Mouse (Mus musculus) midbrain, embryonic 15.5 days (tissue): ENCODE measurements around the gene Nr4a2. TPM values are rescaled to one million over a fixed set of nuclear protein-coding genes. Genes with fewer than 3 reads are reported as not detected.

Source experiments
- ATAC-seq: fragments of 200-750 bp; cut with Nextera tagmentation; replicated peaks from 2 replicates; pipeline ENCODE4 v1.8.0; 2017; ENCODE audit warnings: moderate TSS enrichment
- H3K27ac ChIP-seq: fragments of 300-500 bp; sonication (generic); 2 replicates; pipeline ENCODE4 v1.5.1; 2015; ENCODE audit warnings: mild to moderate bottlenecking, inconsistent platforms
- H3K27me3 ChIP-seq: fragments of 300-500 bp; sonication (generic); replicated peaks from 2 replicates; pipeline ENCODE4 v1.6.1; 2015; ENCODE audit warnings: inconsistent platforms
- H3K36me3 ChIP-seq: fragments of 300-500 bp; sonication (generic); replicated peaks from 2 replicates; pipeline ENCODE4 v1.6.1; 2015; ENCODE audit warnings: inconsistent platforms
- H3K4me1 ChIP-seq: fragments of 300-500 bp; sonication (generic); 2 replicates; pipeline ENCODE4 v1.6.1; 2015; ENCODE audit warnings: inconsistent platforms
- H3K4me2 ChIP-seq: fragments of 300-500 bp; sonication (generic); 2 replicates; pipeline ENCODE4 v1.6.1; 2015; ENCODE audit warnings: inconsistent platforms, mild to moderate bottlenecking, moderate library complexity
- H3K4me3 ChIP-seq: fragments of 300-500 bp; sonication (generic); 2 replicates; pipeline ENCODE4 v1.5.1; 2015; ENCODE audit warnings: mild to moderate bottlenecking, inconsistent platforms
- H3K9ac ChIP-seq: fragments of 300-500 bp; sonication (generic); 2 replicates; pipeline ENCODE4 v1.6.1; 2015; ENCODE audit warnings: mild to moderate bottlenecking, inconsistent platforms
- H3K9me3 ChIP-seq: fragments of 300-500 bp; sonication (generic); 2 replicates; pipeline ENCODE4 v1.6.1; 2016; ENCODE audit warnings: inconsistent platforms
- WGBS: fragments of 180-500 bp; shearing (Covaris S2); methylation state at CpG from one replicate; pipeline ENCODE4 v1.1.7; 2015; ENCODE audit warnings: mixed read lengths; 5-methylcytosine and 5-hydroxymethylcytosine counted together
- polyA plus RNA-seq: library from polyadenylated mRNA; unstranded; fragments of >200 nt; fragmentation: Nextera tagmentation; extraction: Ambion mirVana; gene quantifications from 2 replicates; pipeline ENCODE4 v1.2.1, GENCODE M21; 2015

Nr4a2 gene
- polyA plus RNA-seq, 1 experiment from 2014 or later = 40.1 TPM

GRCm38 (mm10) chr2:57117201-57117951, 6.4 kb downstream of the Nr4a2 start:
- Histone ChIP-seq H3K4me2 (peak overlapping the region; percentile 97), H3K9ac (0 out of 2 replicates have a peak overlapping the region, but pooled peaks have one; percentile 42), H3K9me3 (no peaks in the 10 kb centered on the region), H3K4me3 (peak overlapping the region; percentile 70), H3K27ac (0 out of 2 replicates have a peak overlapping the region, but pooled peaks have one; percentile 63), H3K27me3 (peaks cover 48% of the 10 kb centered on the region), H3K4me1 (peaks cover 37% of the 10 kb centered on the region), H3K36me3 (no peaks in the 10 kb centered on the region)
- ATAC-seq = no peak
- 2% methylated on average over 13 of the region's 13 CpGs for WGBS

GRCm38 (mm10) chr2:57116366-57117200, 7.2 kb downstream of the Nr4a2 start:
- Histone ChIP-seq H3K9ac (peak overlapping the region; percentile 42), H3K4me1 (peaks cover 41% of the 10 kb centered on the region), H3K9me3 (no peaks in the 10 kb centered on the region), H3K36me3 (no peaks in the 10 kb centered on the region), H3K4me3 (peak overlapping the region; percentile 70), H3K27ac (peak overlapping the region; percentile 63), H3K27me3 (peaks cover 54% of the 10 kb centered on the region), H3K4me2 (peak overlapping the region; percentile 97)
- ATAC-seq = peak; percentile 34
- WGBS = under 1% methylated on average over 47 of the region's 47 CpGs

- H3K9ac ChIP-seq = peak overlapping the region; percentile 36
- peaks cover 47% of the 10 kb centered on the region for H3K4me1 ChIP-seq
- H3K27ac ChIP-seq = peak overlapping the region; percentile 63
- H3K27me3 ChIP-seq = peaks cover 50% of the 10 kb centered on the region
- H3K9me3 ChIP-seq = no peaks in the 10 kb centered on the region
- under 1% methylated on average over 21 of the region's 28 CpGs for WGBS
- ATAC-seq = peak; percentile 22; the same call in 1 of the 2 replicates
- H3K4me3 ChIP-seq = peak overlapping the region; percentile 70
- H3K36me3 ChIP-seq = no peaks in the 10 kb centered on the region
- H3K4me2 ChIP-seq = peak overlapping the region; percentile 97
These were observed 7.9 kb downstream of the Nr4a2 start for GRCm38 (mm10) chr2:57115864-57116365.

DNA sequence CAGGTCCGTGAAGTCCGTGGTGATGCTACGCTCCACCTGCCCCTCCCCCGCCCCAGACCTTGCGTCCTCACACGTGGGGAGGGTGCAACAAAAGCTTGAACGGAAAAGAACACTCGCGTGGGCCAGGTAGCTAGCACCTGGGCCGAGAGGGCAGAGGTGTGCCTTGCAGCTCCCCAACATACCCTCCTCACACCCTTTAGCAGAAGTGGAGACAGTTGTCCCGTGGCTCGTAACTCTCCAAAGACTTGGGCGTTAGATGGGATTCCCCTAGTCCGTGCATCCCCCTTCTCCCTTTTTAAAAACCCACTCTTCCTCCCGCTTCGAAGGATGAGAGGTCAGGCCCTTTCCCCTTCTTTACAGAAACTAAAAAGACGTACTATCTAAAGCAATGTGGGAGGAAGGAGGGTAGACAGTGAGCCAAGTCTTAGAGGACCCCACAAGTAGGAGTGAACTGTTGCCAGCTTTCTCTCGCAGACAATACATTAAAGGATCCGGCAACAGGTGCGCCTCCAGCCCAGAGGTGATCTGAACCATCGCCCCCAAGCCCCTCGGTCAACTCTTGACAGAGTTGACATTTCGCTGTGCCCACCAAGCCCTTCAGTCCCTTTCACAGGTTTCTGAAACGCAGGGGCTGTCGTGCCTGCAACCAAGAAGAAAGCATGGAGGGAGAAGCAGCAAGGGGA, 8.5 kb downstream of the Nr4a2 start:
- Histone ChIP-seq H3K4me2 (peak overlapping the region; percentile 97), H3K9me3 (no peaks in the 10 kb centered on the region), H3K27ac (peak overlapping the region; percentile 63; the same call in 1 of the 2 replicates), H3K36me3 (no peaks in the 10 kb centered on the region), H3K9ac (peak overlapping the region; percentile 36), H3K4me3 (peak overlapping the region; percentile 70), H3K27me3 (peaks cover 45% of the 10 kb centered on the region), H3K4me1 (peaks cover 48% of the 10 kb centered on the region)
- 0 out of 2 replicates have a peak, but pooled peaks have one; percentile 2 for ATAC-seq
- 1% methylated on average over 25 of the region's 25 CpGs for WGBS

- ATAC-seq = peak; percentile 85
- peak overlapping the region; percentile 97 for H3K4me2 ChIP-seq
These were observed 9.3 kb downstream of the Nr4a2 start for GRCm38 (mm10) chr2:57114211-57115151.

DNA sequence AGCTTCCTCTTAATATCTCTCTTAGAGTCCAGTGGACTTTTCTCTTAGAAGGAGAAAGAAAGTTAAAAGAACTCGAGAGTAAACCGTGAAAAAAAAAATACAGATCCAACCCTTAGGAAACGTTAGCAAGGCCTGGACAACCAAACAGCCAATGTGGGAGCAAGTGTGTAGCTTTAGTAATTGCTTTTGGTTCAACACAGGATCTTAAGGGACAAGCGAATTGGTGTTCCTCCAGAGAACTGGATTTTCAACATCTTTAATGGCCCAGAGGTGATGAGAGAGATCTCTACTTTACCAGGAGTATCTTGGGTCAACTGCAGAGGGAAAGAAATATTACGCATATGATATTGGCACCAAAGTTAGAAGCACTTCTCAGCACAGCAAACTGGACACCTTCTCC, 10.4 kb downstream of the Nr4a2 start:
- 16% methylated on average over 5 of the region's 5 CpGs for WGBS
- no peak for ATAC-seq
- no peaks in the 10 kb centered on the region for H3K36me3 ChIP-seq

More at GRCm38 (mm10) chr2:57114211-57115151, 9.3 kb downstream of the Nr4a2 start:
- Histone ChIP-seq H3K4me3 (peak overlapping the region; percentile 70), H3K27me3 (peaks cover 52% of the 10 kb centered on the region), H3K36me3 (no peaks in the 10 kb centered on the region), H3K4me1 (peaks cover 48% of the 10 kb centered on the region), H3K9me3 (no peaks in the 10 kb centered on the region), H3K9ac (peak overlapping the region; percentile 36; the same call in 1 of the 2 replicates), H3K27ac (peak overlapping the region; percentile 39; the same call in 1 of the 2 replicates)
- WGBS = under 1% methylated on average over 86 of the region's 88 CpGs

GRCm38 (mm10) chr2:57112949-57113348, 10.9 kb downstream of the Nr4a2 start:
- Histone ChIP-seq H3K4me2 (no peak overlapping the region), H3K4me1 (peaks cover 48% of the 10 kb centered on the region)

More for the DNA sequence above, 10.4 kb downstream of the Nr4a2 start:
- peaks cover 61% of the 10 kb centered on the region for H3K27me3 ChIP-seq
- H3K4me2 ChIP-seq = peak overlapping the region; percentile 97; the same call in 1 of the 2 replicates
- H3K4me1 ChIP-seq = peaks cover 48% of the 10 kb centered on the region
- H3K27ac ChIP-seq = no peak overlapping the region
- H3K9ac ChIP-seq = no peak overlapping the region
- peak overlapping the region; percentile 70 for H3K4me3 ChIP-seq
- no peaks in the 10 kb centered on the region for H3K9me3 ChIP-seq

DNA sequence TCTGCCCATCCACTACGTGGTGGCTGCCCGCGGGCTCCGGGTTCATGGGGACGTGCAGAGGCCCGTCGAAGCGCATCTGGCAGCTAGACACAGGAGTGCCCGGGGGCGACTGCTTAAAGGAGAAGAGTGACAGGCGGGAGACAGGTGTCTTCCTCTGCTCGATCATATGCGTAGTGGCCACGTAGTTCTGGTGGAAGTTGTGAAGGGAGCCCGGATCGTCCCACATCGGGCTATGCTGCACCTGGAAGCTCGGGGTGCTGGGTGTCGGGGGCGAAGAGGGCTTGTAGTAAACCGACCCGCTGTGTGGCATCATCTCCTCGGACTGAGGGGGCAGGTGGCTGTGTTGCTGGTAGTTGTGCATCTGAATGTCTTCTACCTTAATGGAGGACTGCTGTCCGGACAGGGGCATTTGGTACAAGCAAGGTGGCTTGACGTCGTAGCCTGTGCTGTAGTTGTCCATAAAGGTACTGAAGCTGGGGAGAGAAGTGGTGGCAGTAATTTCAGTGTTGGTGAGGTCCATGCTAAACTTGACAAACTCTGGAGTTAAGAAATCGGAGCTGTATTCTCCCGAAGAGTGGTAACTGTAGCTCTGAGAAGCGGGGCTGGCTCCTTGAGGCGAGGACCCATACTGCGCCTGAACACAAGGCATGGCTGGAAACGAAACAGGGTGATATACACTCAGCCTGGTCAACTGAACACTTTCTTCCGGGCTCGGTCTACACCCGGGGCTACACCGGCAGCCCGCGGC, 11.8 kb downstream of the Nr4a2 start:
- Histone ChIP-seq H3K9me3 (no peaks in the 10 kb centered on the region), H3K4me1 (peaks cover 43% of the 10 kb centered on the region), H3K9ac (peak overlapping the region; percentile 0; the same call in 1 of the 2 replicates), H3K4me3 (peak overlapping the region; percentile 20), H3K27me3 (peaks cover 73% of the 10 kb centered on the region), H3K4me2 (peak overlapping the region; percentile 35), H3K36me3 (no peaks in the 10 kb centered on the region), H3K27ac (no peak overlapping the region)
- 2% methylated on average over 38 of the region's 38 CpGs for WGBS
- ATAC-seq = no peak

More at GRCm38 (mm10) chr2:57112949-57113348, 10.9 kb downstream of the Nr4a2 start:
- H3K36me3 ChIP-seq = no peaks in the 10 kb centered on the region
- peak overlapping the region; percentile 20; the same call in 1 of the 2 replicates for H3K4me3 ChIP-seq
- no peak overlapping the region for H3K27ac ChIP-seq
- H3K27me3 ChIP-seq = peaks cover 66% of the 10 kb centered on the region
- no peaks in the 10 kb centered on the region for H3K9me3 ChIP-seq
- WGBS = 15% methylated on average over 6 of the region's 6 CpGs
- ATAC-seq = no peak
- H3K9ac ChIP-seq = no peak overlapping the region

DNA sequence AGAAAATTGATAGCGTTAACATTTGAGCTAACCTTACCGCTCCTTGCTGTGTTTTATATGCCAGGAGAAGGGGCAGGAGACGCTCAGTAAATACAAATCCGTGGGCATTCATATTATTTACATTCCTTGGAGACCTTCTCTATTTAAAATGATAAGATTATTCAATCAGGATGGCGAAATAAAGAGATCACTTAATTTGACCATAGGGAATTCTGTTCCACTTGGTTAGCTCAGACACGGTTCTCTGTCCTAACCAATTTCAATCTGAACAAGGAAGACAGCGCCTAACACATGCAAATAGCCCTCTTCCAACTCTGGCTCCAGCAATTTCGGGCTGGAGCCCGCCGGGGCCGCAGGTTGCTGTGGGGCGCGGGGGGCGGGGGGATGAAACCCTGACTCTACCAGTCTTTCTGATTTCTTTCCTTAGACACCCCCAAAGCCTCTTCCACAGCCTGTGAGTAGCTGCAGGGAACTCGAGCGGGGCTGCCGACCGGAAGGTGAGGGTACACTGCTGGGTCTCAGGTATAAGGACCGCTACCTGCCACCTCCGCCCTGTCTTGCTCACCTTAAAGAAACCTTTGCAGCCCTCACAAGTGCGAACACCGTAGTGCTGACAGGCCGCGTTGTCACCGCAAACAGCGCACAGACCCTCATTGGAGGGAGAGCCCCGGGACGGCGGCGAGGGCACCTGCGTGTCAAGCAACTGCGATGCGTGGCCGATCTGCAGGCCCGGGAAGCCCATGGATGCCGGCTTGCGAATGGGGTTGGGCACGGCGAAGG, 12.6 kb downstream of the Nr4a2 start:
- H3K27ac ChIP-seq = no peak overlapping the region
- H3K4me3 ChIP-seq = peak overlapping the region; percentile 20
- H3K36me3 ChIP-seq = no peaks in the 10 kb centered on the region
- peak overlapping the region; percentile 0; the same call in 1 of the 2 replicates for H3K9ac ChIP-seq
- H3K4me1 ChIP-seq = peaks cover 35% of the 10 kb centered on the region
- H3K4me2 ChIP-seq = peak overlapping the region; percentile 35
- ATAC-seq = no peak
- peaks cover 76% of the 10 kb centered on the region for H3K27me3 ChIP-seq
- no peaks in the 10 kb centered on the region for H3K9me3 ChIP-seq
- WGBS = 4% methylated on average over 39 of the region's 39 CpGs

- Histone ChIP-seq H3K4me3 (no peak overlapping the region), H3K27me3 (peaks cover 79% of the 10 kb centered on the region), H3K4me1 (peaks cover 27% of the 10 kb centered on the region), H3K9ac (no peak overlapping the region), H3K9me3 (no peaks in the 10 kb centered on the region), H3K27ac (no peak overlapping the region), H3K4me2 (no peak overlapping the region), H3K36me3 (no peaks in the 10 kb centered on the region)
- no peak for ATAC-seq
- 10% methylated on average over 16 of the region's 16 CpGs for WGBS
These were observed 13.4 kb downstream of the Nr4a2 start for GRCm38 (mm10) chr2:57110401-57110800.
